Mouse (Mus musculus) colon, adult 2 months (tissue): ENCODE measurements around the gene Aplf. TPM values are rescaled to one million over a fixed set of nuclear protein-coding genes. Genes with fewer than 3 reads are reported as not detected.

Experiments used
- polyA plus RNA-seq: library from polyadenylated mRNA; depleted of rRNA; stranded (reverse); fragments of >200 nt; gene quantifications from 2 replicates; pipeline ENCODE4 v1.2.3, GENCODE M21; 2012; rRNA removed

Gene Aplf
- 2.9 and 3.7 TPM in 2 replicates for polyA plus RNA-seq

DNA sequence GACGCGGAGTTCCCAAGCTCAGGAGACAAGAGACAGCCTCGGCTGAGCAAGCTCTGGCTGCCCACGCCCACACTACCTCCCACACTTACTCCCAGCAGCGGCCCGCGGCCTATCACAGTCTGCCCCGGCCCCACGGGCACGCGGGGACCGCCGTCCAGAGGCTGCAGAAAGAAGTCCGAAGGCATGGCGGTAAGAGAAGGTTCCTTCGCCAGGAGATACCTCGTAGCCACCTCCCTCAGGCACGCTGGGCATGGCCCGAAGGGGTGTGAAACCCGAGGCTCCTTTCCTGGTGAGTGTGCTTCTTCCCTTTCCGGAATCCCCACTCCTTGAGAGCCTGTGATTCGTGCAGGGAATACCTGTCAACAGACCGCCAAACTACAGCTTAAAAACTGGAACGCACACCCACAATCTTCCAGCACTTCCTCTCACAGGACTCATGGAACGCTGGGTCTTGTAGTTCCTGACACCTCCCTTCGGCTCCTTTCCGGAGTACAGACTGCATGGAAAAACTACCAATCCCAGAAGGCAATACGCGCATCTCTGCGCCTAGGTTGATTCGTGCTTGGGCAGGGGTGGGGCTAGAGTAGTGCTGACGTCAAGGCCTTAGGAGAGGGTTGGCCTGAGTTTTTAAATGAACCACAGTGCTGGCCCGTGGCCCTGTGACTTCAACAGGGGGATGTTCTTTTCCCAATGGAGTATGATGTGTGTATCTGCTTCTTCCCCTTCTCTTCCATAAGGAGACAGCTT, at the start of gene Aplf:
TSS of gene Aplf (minus strand) at position 423 of the 747 bp plus-strand sequence.

DNA sequence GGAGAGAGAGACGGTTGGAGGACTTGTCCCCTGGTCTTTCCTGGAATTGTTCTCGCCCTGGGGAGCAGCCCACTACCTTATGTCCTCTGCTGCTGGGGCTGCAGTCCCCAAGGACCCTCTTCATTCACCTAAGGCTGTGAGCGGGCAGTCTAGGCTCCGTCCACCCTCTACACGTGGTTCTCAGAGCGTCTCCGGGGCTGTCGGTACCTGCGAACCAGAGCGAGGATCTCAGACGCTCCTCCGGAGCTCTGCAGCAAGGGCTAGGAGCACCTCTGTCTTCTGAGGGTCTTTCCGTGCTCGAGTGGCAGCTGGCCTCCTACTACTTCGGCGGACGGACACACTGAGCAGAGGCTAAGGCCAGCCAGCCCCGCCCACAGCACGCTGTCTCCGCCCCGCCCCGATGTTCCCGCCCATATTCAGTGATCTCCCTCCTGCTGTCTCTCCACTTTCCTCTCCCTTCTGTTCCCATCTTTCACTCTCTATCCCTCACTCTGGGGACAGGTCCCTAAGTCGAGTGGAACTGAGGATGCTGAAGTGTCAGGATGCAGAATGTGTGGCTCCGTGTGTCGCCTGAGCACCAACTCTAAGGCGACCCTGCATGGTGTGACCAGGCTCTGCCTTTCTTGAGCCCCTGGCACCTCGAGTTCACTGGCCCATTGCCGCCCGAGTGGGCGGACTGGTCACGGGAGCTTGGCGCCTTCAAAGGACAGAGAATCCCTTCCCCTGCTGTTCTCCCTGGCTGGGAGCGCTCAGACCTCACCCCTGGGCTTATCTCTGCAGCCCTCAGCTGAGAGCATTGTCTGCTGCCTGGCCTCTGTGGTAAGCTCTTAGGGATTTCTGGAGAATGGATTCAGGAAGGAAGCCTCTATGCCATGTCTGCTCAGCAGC, 81.4 kb downstream of the Aplf start, which contains the start of gene Prokr1:
TSS of gene Prokr1 (minus strand) at position 350 of the 888 bp plus-strand sequence.

Other genes starting within 250 kb of the Aplf start
- not detected in 2 replicates for gene Bmp10, start 243.2 kb downstream of the Aplf start, polyA plus RNA-seq
- 0.82 and 0.87 TPM in 2 replicates for gene Arhgap25, start 138.9 kb downstream of the Aplf start, polyA plus RNA-seq
- 0.76 and 0.90 TPM in 2 replicates for gene Prokr1, start 81.5 kb downstream of the Aplf start, polyA plus RNA-seq
- gene Efcc1, start 58.7 kb upstream of the Aplf start, polyA plus RNA-seq, result 6.4 and 9.8 TPM in 2 replicates
- 0.14 and 0.17 TPM in 2 replicates for gene Gp9, start 105.9 kb upstream of the Aplf start, polyA plus RNA-seq
- gene Rab43, start 140.0 kb upstream of the Aplf start, polyA plus RNA-seq, result 70.7 and 76.5 TPM in 2 replicates
- 0.24 and 0.34 TPM in 2 replicates for gene Gm45140, start 163.6 kb upstream of the Aplf start, polyA plus RNA-seq
- gene Isy1, start 166.6 kb upstream of the Aplf start, polyA plus RNA-seq, result 14.8 and 18.7 TPM in 2 replicates
- gene Cnbp, start 178.9 kb upstream of the Aplf start, polyA plus RNA-seq, result 106 and 110 TPM in 2 replicates
- gene Copg1, start 215.6 kb upstream of the Aplf start, polyA plus RNA-seq, result 39.7 and 51.5 TPM in 2 replicates
- 18.1 and 20.1 TPM in 2 replicates for gene Hmces, start 241.7 kb upstream of the Aplf start, polyA plus RNA-seq